Mouse (Mus musculus) liver, embryonic 15.5 days (tissue): Measurements from ENCODE around the gene Zfp287. TPM values are rescaled to one million over a fixed set of nuclear protein-coding genes. Genes with fewer than 3 reads are reported as not detected.
"Not testable (repeated sequence)": the region's sequence is repeated elsewhere in the genome, so short reads cannot be mapped to it uniquely, and the experiment has no call there.

ENCODE experiments used
- ATAC-seq: fragments of 200-750 bp; cut with Nextera tagmentation; 2 replicates; pipeline ENCODE4 v1.8.0; 2017; ENCODE audit warnings: moderate number of reproducible peaks, mild to moderate bottlenecking, moderate library complexity; ENCODE audit not compliant: insufficient read depth
- H3K27ac ChIP-seq: fragments of 300-500 bp; sonication (generic); replicated peaks from 2 replicates; pipeline ENCODE4 v1.5.1; 2015; ENCODE audit warnings: mild to moderate bottlenecking, inconsistent platforms
- H3K27me3 ChIP-seq: fragments of 300-500 bp; sonication (generic); 2 replicates; pipeline ENCODE4 v1.6.1; 2015; ENCODE audit warnings: mild to moderate bottlenecking, inconsistent platforms
- H3K36me3 ChIP-seq: fragments of 300-500 bp; sonication (generic); replicated peaks from 2 replicates; pipeline ENCODE4 v1.6.1; 2015; ENCODE audit warnings: moderate library complexity, mild to moderate bottlenecking, inconsistent platforms
- H3K4me1 ChIP-seq: fragments of 300-500 bp; sonication (generic); replicated peaks from 2 replicates; pipeline ENCODE4 v1.6.1; 2015; ENCODE audit warnings: inconsistent platforms
- H3K4me2 ChIP-seq: fragments of 300-500 bp; sonication (generic); 2 replicates; pipeline ENCODE4 v1.6.1; 2015; ENCODE audit warnings: moderate library complexity, mild to moderate bottlenecking, inconsistent platforms
- H3K4me3 ChIP-seq: fragments of 300-500 bp; sonication (generic); replicated peaks from 2 replicates; pipeline ENCODE4 v1.5.1; 2015; ENCODE audit warnings: mild to moderate bottlenecking, inconsistent platforms
- H3K9ac ChIP-seq: fragments of 300-500 bp; sonication (generic); 2 replicates; pipeline ENCODE4 v1.6.1; 2015; ENCODE audit warnings: moderate library complexity, mild to moderate bottlenecking, inconsistent platforms
- H3K9me3 ChIP-seq: fragments of 300-500 bp; sonication (generic); replicated peaks from 2 replicates; pipeline ENCODE4 v1.6.1; 2016; ENCODE audit warnings: inconsistent platforms
- WGBS: fragments of 180-500 bp; shearing (Covaris S2); methylation state at CpG from one replicate; pipeline ENCODE4 v1.1.7; 2015; ENCODE audit warnings: mixed read lengths; ENCODE audit not compliant: insufficient replicate concordance; 5-methylcytosine and 5-hydroxymethylcytosine counted together
- polyA plus RNA-seq: library from polyadenylated mRNA; unstranded; fragments of >200 nt; fragmentation: Nextera tagmentation; extraction: Ambion mirVana; gene quantifications from 2 replicates; pipeline ENCODE4 v1.2.1, GENCODE M21; 2015

Zfp287 gene
- 0.31 and 0.50 TPM in 2 replicates for polyA plus RNA-seq

DNA sequence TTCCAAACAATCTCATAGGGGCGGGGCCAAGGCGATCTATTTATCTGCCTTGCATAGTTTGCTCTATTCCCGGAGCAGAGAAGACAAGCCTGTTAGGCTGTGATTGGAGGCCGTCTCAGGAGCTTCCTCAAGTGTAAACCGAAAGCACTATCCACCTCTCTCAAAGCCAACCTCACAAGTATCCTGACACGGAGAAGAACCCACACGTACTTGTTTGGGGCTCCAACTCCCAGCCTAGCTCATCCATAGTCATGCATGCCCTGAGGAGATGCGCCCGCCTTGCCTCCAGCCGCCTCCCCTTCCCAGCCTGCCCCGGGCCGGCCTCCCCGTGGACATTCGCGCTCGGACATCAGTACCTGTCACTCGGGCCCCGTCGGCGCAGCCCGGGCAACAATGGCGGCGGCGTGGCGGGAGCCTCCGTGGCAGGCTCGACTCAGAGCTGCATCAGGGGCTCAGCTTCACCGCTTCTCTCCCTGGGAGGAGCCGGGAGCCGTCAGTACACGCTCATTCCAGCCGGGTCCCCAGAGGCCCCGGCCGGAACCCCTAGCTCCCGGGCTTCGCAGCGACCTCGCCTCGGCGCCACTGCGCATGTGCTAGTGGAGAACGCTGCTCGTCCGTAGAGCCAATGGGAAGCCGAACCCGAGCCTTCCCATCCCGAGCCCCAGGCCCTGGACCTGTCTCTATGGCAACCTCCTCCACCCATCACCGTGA lies at the start of gene Zfp287:
Gene Zfp287, minus strand, starts transcription at position 595 of the 711 bp plus-strand sequence.
- peaks cover 8% of the 10 kb centered on the region; the same call in 1 of the 2 replicates for H3K4me1 ChIP-seq
- H3K27ac ChIP-seq, result no peak within 1 kb of the TSS
- peak within 1 kb of the TSS; percentile 53 for H3K4me3 ChIP-seq
- H3K9ac ChIP-seq, result no peak within 1 kb of the TSS; the same call in 1 of the 2 replicates
- H3K4me2 ChIP-seq, result peak within 1 kb of the TSS; percentile 70
- H3K27me3 ChIP-seq, result peaks cover 40% of the 10 kb centered on the region
- 1% methylated on average over 48 of the region's 48 CpGs for WGBS
- no peaks in the 10 kb centered on the region for H3K36me3 ChIP-seq
- ATAC-seq, result peak; percentile 40; the same call in 1 of the 2 replicates
- no peaks in the 10 kb centered on the region for H3K9me3 ChIP-seq

DNA sequence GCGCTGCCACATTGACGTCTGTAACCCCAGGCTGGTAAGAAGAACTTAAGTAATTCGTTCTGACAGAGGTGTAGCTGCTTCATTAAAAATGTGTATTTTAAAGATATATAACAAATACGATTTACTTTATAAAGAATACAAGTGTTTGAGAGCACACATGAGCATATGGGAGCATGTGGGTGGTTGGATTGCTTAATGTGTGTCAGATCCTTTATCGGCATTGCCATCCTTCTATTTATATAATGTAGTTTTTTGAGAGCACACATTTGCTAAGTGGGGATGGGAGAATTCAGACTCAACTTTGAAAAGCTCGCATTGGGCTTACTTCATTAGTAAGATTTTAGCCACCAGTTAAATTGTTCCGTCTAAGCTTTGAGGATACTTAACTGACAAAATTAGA lies 44.8 kb upstream of the Zfp287 start:
- no peak overlapping the region for H3K27ac ChIP-seq

DNA sequence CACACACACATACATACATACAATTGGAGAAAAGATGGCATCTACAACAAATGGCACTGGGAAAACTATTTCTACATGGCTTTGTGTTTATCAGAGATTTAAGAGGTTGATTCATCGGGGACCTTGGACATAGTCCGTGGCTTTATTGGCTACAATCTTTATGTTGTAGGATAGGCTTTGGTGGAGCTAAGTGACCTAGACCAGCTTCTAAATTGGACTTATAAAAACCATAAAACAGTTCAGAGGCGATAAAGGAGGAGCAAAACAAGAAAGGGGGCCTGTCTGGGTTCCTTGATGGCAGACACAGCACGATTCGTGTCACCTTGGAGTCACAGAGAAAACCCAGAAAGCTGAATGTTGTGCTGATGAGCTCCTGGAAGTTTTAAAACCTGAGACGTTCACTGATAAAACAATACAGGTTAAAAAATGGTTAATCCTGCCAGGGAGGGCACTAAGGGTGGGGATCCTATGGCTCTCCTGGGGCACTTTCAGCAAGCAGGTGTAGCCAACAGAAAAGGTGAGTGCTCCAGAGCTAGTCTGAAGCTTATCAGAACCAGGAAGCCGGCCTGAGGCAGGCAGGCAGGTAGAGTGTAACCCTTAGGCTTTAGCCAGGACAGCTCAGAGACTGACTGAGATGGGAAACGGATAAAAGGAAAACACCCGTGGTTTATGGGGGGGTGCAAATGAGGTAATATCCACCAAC lies 29.2 kb upstream of the Zfp287 start:
- ATAC-seq, result no peak
- H3K27ac ChIP-seq, result no peak overlapping the region

More for the DNA sequence above, 44.8 kb upstream of the Zfp287 start:
- ATAC-seq, result no peak
- Histone ChIP-seq H3K9me3 (peaks cover 13% of the 10 kb centered on the region), H3K4me2 (no peak overlapping the region), H3K27me3 (no peaks in the 10 kb centered on the region), H3K4me3 (no peak overlapping the region), H3K36me3 (peaks cover 13% of the 10 kb centered on the region), H3K9ac (no peak overlapping the region), H3K4me1 (no peaks in the 10 kb centered on the region)
- 73% methylated on average over 7 of the region's 7 CpGs for WGBS

DNA sequence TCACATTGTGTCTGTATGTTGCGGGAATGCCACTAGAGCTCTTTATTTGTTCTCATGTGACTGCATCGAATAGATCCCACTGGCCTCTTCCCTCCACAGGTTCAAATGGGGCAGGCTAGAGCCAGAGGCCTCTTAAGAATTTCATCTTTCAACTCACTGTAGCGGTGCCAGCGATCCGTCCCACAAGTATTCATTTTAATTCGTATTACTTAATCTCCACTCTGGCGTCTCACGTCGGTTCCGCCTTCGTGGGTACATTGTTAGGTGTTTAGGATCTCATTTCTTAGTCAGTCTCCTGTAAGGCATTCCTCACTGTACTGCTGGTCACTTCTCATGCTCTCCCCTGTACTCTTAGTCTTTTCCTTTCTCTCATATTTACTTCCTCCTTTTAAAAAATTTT lies 26.8 kb upstream of the Zfp287 start:
- H3K4me2 ChIP-seq, result no peak overlapping the region
- H3K4me3 ChIP-seq, result no peak overlapping the region
- H3K9me3 ChIP-seq, result no peaks in the 10 kb centered on the region
- peaks cover 6% of the 10 kb centered on the region; the same call in 1 of the 2 replicates for H3K4me1 ChIP-seq
- no peak for ATAC-seq
- no peaks in the 10 kb centered on the region for H3K36me3 ChIP-seq
- no peak overlapping the region for H3K9ac ChIP-seq
- no peak overlapping the region for H3K27ac ChIP-seq
- peaks cover 28% of the 10 kb centered on the region for H3K27me3 ChIP-seq
- WGBS, result 78% methylated on average over 11 of the region's 11 CpGs

More for the DNA sequence above, 29.2 kb upstream of the Zfp287 start:
- Histone ChIP-seq H3K9me3 (no peaks in the 10 kb centered on the region), H3K36me3 (no peaks in the 10 kb centered on the region), H3K4me3 (no peak overlapping the region), H3K4me2 (no peak overlapping the region), H3K27me3 (peaks cover 21% of the 10 kb centered on the region), H3K9ac (no peak overlapping the region), H3K4me1 (peaks cover 6% of the 10 kb centered on the region; the same call in 1 of the 2 replicates)
- WGBS, result 52% methylated on average over 9 of the region's 9 CpGs

DNA sequence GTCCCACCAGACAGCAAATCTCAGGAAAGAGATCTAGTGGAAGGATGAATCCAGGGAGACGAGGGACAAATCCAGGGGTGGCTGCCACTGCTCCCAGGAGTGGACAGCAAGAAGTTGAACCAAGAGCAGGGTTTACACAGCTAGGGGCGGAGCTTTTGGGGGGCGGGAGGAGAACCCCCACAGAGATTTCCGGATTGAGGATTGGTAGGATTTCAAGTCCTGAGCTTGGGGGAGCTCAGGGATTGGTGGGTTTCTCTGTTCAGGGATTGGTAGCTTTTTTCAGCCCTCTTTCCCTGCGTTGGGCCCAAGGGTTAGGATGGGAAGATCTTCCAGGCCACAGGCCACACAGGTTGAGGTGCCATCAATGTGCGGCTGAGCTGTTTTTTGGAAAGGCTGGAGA lies 26.2 kb upstream of the Zfp287 start:
- Histone ChIP-seq H3K27me3 (peaks cover 28% of the 10 kb centered on the region), H3K9ac (no peak overlapping the region), H3K4me2 (no peak overlapping the region), H3K27ac (no peak overlapping the region), H3K36me3 (no peaks in the 10 kb centered on the region), H3K4me1 (peaks cover 6% of the 10 kb centered on the region; the same call in 1 of the 2 replicates), H3K4me3 (no peak overlapping the region), H3K9me3 (no peaks in the 10 kb centered on the region)
- WGBS, result 58% methylated on average over 6 of the region's 6 CpGs
- no peak for ATAC-seq

DNA sequence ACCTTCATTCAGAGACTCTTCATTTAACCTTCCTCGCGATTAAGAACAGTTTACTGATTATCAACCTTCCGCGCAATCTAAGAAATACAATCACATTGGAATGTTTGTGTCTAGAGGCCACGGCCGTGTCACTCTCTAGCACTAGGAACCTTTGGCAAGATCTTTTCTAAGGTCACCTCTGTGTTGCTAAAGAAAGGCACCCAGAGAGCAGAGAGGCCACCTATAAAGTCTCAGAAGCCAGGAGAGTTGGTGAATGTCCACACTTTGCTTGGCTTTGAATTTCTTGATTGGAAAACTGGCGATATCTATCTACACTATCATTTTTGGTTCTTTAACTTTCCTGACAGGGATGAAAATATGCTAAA lies 25.4 kb upstream of the Zfp287 start:
- H3K4me3 ChIP-seq, result no peak overlapping the region
- H3K27ac ChIP-seq, result no peak overlapping the region
- no peaks in the 10 kb centered on the region for H3K9me3 ChIP-seq
- no peaks in the 10 kb centered on the region for H3K36me3 ChIP-seq
- WGBS, result 3% methylated on average over 7 of the region's 7 CpGs
- H3K27me3 ChIP-seq, result peaks cover 33% of the 10 kb centered on the region
- H3K9ac ChIP-seq, result no peak overlapping the region
- peak overlapping the region; percentile 47 for H3K4me2 ChIP-seq
- H3K4me1 ChIP-seq, result peaks cover 6% of the 10 kb centered on the region; the same call in 1 of the 2 replicates
- 0 out of 2 replicates have a peak, but pooled peaks have one; percentile 12 for ATAC-seq

DNA sequence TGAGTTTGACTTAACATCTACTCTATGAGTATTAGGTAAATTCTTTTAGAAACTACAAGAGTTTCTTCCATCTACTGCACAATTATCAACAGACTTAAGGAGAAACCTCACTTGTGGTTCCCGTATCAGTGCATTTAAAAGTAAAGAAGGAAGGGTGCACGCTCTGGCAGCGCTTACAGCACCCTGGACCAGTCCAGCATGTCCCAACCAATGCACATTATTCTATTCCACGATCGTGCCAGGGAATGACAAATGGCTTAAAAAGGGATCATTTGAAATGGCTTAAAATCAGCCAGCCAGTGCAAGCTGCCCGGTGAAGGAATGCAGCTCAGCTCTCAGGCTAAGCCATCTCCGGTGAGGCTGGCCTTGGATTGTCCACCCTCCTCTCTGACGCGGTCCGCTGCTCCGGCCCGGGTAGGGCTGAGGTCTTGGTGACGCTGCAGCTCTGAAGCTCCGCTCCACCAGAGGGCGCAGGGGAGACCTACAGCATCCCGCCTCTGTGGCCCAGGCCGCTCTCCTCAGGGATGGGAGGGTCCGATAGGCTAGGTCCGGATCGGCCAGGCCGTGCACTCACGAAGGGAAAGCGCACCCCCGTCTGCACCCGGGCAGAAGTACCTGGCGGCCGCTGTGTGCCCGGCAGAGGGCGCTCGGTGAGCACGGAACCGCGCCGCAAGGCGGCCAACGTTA lies 24.9 kb upstream of the Zfp287 start:
- Histone ChIP-seq H3K36me3 (no peaks in the 10 kb centered on the region), H3K27ac (no peak overlapping the region), H3K4me2 (peak overlapping the region; percentile 47), H3K4me3 (no peak overlapping the region), H3K4me1 (peaks cover 6% of the 10 kb centered on the region; the same call in 1 of the 2 replicates), H3K27me3 (peaks cover 34% of the 10 kb centered on the region), H3K9me3 (no peaks in the 10 kb centered on the region), H3K9ac (no peak overlapping the region)
- peak; percentile 89 for ATAC-seq
- 6% methylated on average over 36 of the region's 36 CpGs for WGBS

DNA sequence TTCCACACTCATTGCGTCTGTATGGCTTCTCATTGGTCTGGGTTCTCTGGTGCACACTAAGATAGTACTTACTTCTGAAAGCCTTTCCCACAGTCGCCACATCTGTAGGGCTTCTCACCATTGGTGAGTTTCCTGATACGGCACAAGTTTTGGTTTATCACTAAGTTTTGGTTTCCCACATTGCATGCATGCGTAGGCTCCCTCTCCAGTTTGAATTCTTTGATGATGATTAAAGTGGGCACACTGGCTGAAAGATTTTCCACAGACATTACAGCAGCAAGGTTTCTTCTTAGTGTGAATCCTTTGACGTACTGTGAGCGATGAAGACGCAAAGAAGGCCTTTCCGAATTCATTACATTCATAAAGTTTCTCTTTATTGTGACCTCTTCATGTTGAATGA lies 21.1 kb upstream of the Zfp287 start, which contains the start of gene Gm10428:
Gene Gm10428, plus strand, starts transcription at position 321 of the 400 bp plus-strand sequence.
- H3K4me2 ChIP-seq, result no peak within 1 kb of the TSS
- peaks cover 49% of the 10 kb centered on the region for H3K27me3 ChIP-seq
- no peak within 1 kb of the TSS for H3K9ac ChIP-seq
- no peaks in the 10 kb centered on the region for H3K36me3 ChIP-seq
- H3K4me1 ChIP-seq, result peaks cover 6% of the 10 kb centered on the region; the same call in 1 of the 2 replicates
- no peak for ATAC-seq
- H3K27ac ChIP-seq, result no peak within 1 kb of the TSS
- H3K9me3 ChIP-seq, result no peaks in the 10 kb centered on the region
- WGBS, result 68% methylated on average over 8 of the region's 8 CpGs
- H3K4me3 ChIP-seq, result no peak within 1 kb of the TSS

DNA sequence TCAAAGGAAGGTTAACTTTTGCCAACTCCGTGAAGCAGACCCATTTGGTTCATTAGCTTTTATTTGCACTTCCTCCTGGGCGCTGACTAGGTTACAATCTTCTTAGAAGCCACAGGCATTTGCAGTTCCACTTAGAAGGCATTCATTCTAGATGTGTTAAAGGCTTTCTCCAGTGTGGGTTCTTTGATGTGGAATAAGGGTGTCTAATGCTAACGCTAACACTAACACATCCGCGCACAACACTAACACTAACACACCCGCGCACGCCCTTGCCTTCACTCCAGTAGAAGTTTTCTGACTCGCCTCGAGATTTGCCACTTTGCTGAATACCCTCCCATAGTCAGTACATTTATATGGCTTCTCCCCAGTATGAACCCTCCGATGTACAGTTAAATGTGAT lies 20.5 kb upstream of the Zfp287 start:
- no peak overlapping the region for H3K9ac ChIP-seq
- no peak overlapping the region for H3K27ac ChIP-seq
- no peak for ATAC-seq

DNA sequence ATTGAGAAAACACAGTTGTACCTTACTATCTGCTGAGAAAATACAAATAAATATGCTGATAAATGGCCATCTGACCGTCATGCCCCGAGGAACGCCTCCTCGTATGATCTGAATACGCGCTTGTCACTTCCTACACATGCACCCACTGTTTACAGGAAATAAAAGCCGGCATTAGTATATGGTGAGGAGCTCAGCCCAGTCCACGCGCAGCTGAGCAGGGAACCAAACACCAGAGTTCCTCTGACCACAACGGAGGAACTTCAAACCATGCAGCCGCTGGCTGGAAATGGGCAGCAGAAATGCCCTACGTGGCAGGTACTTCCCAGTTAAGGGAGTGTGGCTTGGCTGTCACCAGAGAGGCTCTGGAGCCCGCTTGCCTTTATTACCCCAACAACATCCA lies 17.7 kb upstream of the Zfp287 start:
- H3K27me3 ChIP-seq, result peaks cover 51% of the 10 kb centered on the region
- H3K27ac ChIP-seq, H3K9ac ChIP-seq, H3K4me3 ChIP-seq, H3K36me3 ChIP-seq, H3K4me1 ChIP-seq, H3K4me2 ChIP-seq, ATAC-seq, H3K9me3 ChIP-seq: not testable (repeated sequence)
- 42% methylated on average over 13 of the region's 13 CpGs for WGBS

More for the DNA sequence above, 20.5 kb upstream of the Zfp287 start:
- peaks cover 49% of the 10 kb centered on the region for H3K27me3 ChIP-seq
- peaks cover 4% of the 10 kb centered on the region; the same call in 1 of the 2 replicates for H3K4me1 ChIP-seq
- H3K4me3 ChIP-seq, result no peak overlapping the region
- 54% methylated on average over 11 of the region's 11 CpGs for WGBS
- H3K9me3 ChIP-seq, result no peaks in the 10 kb centered on the region
- no peak overlapping the region for H3K4me2 ChIP-seq
- no peaks in the 10 kb centered on the region for H3K36me3 ChIP-seq

DNA sequence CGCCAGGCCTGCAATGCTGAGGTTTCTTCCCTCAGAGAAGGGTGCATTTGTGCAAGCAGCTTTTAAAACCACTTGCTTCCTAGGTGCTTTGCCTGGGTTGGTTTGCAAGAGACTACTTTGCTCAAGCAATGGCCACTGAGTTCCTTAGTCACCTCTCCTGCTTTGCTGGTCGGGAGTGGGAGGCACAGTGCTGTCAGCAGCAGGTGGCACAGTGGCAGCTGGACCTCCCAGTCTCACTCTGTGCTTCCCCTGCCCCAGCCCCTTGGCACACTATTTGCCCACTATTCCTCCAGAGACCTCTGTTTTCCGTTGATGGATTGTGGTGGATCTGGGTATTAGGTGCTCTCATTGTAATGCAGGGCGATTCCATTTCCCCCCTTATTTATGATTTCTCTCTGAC lies 16.4 kb upstream of the Zfp287 start:
- H3K9ac ChIP-seq, result no peak overlapping the region
- 62% methylated on average over 4 of the region's 4 CpGs for WGBS
- H3K27me3 ChIP-seq, result peaks cover 54% of the 10 kb centered on the region
- H3K9me3 ChIP-seq, result no peaks in the 10 kb centered on the region
- no peak overlapping the region for H3K4me2 ChIP-seq
- no peak overlapping the region for H3K4me3 ChIP-seq
- no peak overlapping the region for H3K27ac ChIP-seq
- H3K4me1 ChIP-seq, result 0 out of 2 replicates have a peak, but pooled peaks cover 3% of the 10 kb centered on the region
- H3K36me3 ChIP-seq, result no peaks in the 10 kb centered on the region
- no peak for ATAC-seq
